In genomic region chr11:87871766-87872165, GRCm38 (mm10) we compare ENCODE assay signal across 27 mouse cellular contexts. TPM values are rescaled to one million over a fixed set of nuclear protein-coding genes. Genes with fewer than 3 reads are reported as not detected.
DNase-seq lines count a peak whose midpoint lies in the region; ATAC-seq and TF ChIP-seq lines count a peak whose summit lies in the region.
"Had no signal": no experiment of that assay in that cellular context is flagged by ENCODE, and none has a peak within 500 bp of the region (broad histone marks: within the 10 kb centered on the region; RNA-seq: fewer than 3 reads in every experiment).

No protein-coding gene starts in this region.

- no peak overlapping the region for H3K4me3 ChIP-seq in forebrain, embryonic 11.5 days (ENCODE audit: low read depth, low read length)
- no peak overlapping the region for H3K4me3 ChIP-seq in forebrain, embryonic 16.5 days (replicated peaks; ENCODE audit: low read length)
- H3K4me3 ChIP-seq in kidney, postnatal 0 days (replicated peaks; ENCODE audit: low read depth, low read length): no peak overlapping the region
- H3K4me3 ChIP-seq in midbrain, postnatal 0 days (ENCODE audit: low read depth, low read length): no peak overlapping the region
- H3K4me3 ChIP-seq in midbrain, embryonic 10.5 days: no peak overlapping the region
- H3K4me3 ChIP-seq in heart, adult 2 months: no peak overlapping the region
- H3K4me3 ChIP-seq: embryonic facial prominence, embryonic 15.5 days; erythroblast, embryonic 14.5 days; forebrain, embryonic 12.5 days; heart, embryonic 15.5 days had no signal

- no peaks in the 10 kb centered on the region for H3K79me2 ChIP-seq in heart, adult 2 months (replicated peaks; ENCODE audit: control insufficient read depth, insufficient read depth, low read length)

- no peaks in the 10 kb centered on the region for H3K9me3 ChIP-seq in forebrain, embryonic 11.5 days (ENCODE audit: control insufficient read depth, low read length)
- H3K9me3 ChIP-seq in forebrain, embryonic 16.5 days (ENCODE audit: control insufficient read depth, low read length): no peaks in the 10 kb centered on the region
- no peaks in the 10 kb centered on the region for H3K9me3 ChIP-seq in kidney, postnatal 0 days (replicated peaks; ENCODE audit: low read length)
- no peaks in the 10 kb centered on the region for H3K9me3 ChIP-seq in midbrain, postnatal 0 days (ENCODE audit: low read length)
- no peaks in the 10 kb centered on the region for H3K9me3 ChIP-seq in midbrain, embryonic 10.5 days (replicated peaks)
- H3K9me3 ChIP-seq: embryonic facial prominence, embryonic 15.5 days; forebrain, embryonic 12.5 days; heart, embryonic 15.5 days had no signal

- WGBS in forebrain, embryonic 11.5 days: 75% methylated on average over 8 of the region's 8 CpGs
- 27% methylated on average over 8 of the region's 8 CpGs for WGBS in forebrain, embryonic 16.5 days
- 21% methylated on average over 8 of the region's 8 CpGs for WGBS in kidney, postnatal 0 days
- WGBS in midbrain, postnatal 0 days: 31% methylated on average over 8 of the region's 8 CpGs
- 67% methylated on average over 8 of the region's 8 CpGs for WGBS in midbrain, embryonic 10.5 days
- 31% methylated on average over 8 of the region's 8 CpGs for WGBS in heart, adult 2 months

- no peak for TF ChIP-seq EP300 in heart, adult 2 months (IDR thresholded peaks at IDR 0.05; ENCODE audit: insufficient read depth, low read depth, low read length)

- H3K27ac ChIP-seq in forebrain, embryonic 11.5 days (ENCODE audit: low read depth, low read length): no peak overlapping the region
- no peak overlapping the region for H3K27ac ChIP-seq in forebrain, embryonic 16.5 days (ENCODE audit: low read length)
- no peak overlapping the region for H3K27ac ChIP-seq in kidney, postnatal 0 days
- no peak overlapping the region for H3K27ac ChIP-seq in midbrain, postnatal 0 days (ENCODE audit: low read depth, low read length)
- no peak overlapping the region for H3K27ac ChIP-seq in midbrain, embryonic 10.5 days (replicated peaks)
- H3K27ac ChIP-seq in heart, adult 2 months: no peak overlapping the region
- H3K27ac ChIP-seq: embryonic facial prominence, embryonic 15.5 days; forebrain, embryonic 12.5 days; heart, embryonic 15.5 days; hindbrain, embryonic 14.5 days had no signal

- intact Hi-C loops in heart, adult 2 months (cut with DNase I): no loop called here

- ATAC-seq in forebrain, embryonic 11.5 days (replicated peaks; ENCODE audit: low FRiP score): no peak
- ATAC-seq in forebrain, embryonic 16.5 days: no peak
- ATAC-seq in kidney, postnatal 0 days (replicated peaks; ENCODE audit: low FRiP score, low read depth): no peak
- ATAC-seq in midbrain, postnatal 0 days (ENCODE audit: low FRiP score): no peak
- ATAC-seq: activated CD4-positive, CD25-positive, alpha-beta regulatory T cell, adult 4 months; Patski had no signal

- H3K27me3 ChIP-seq in forebrain, embryonic 11.5 days (ENCODE audit: control insufficient read depth, insufficient read depth, low read length): no peaks in the 10 kb centered on the region
- no peaks in the 10 kb centered on the region for H3K27me3 ChIP-seq in forebrain, embryonic 16.5 days (replicated peaks; ENCODE audit: control insufficient read depth, insufficient read depth, low read length)
- no peaks in the 10 kb centered on the region for H3K27me3 ChIP-seq in kidney, postnatal 0 days (ENCODE audit: insufficient read depth, low read length)
- H3K27me3 ChIP-seq in midbrain, postnatal 0 days (ENCODE audit: insufficient read depth, low read length): no peaks in the 10 kb centered on the region
- no peaks in the 10 kb centered on the region for H3K27me3 ChIP-seq in midbrain, embryonic 10.5 days (ENCODE audit: low read depth, poor library complexity, severe bottlenecking)
- no peaks in the 10 kb centered on the region for H3K27me3 ChIP-seq in heart, adult 2 months (ENCODE audit: control insufficient read depth, insufficient read depth, low read length)
- H3K27me3 ChIP-seq: embryonic facial prominence, embryonic 15.5 days; forebrain, embryonic 12.5 days had no signal

- H3K4me2 ChIP-seq in forebrain, embryonic 11.5 days (ENCODE audit: low read depth, low read length, severe bottlenecking): no peak overlapping the region
- no peak overlapping the region for H3K4me2 ChIP-seq in forebrain, embryonic 16.5 days (ENCODE audit: low read length)
- no peak overlapping the region for H3K4me2 ChIP-seq in kidney, postnatal 0 days (ENCODE audit: low read length)
- H3K4me2 ChIP-seq in midbrain, postnatal 0 days (ENCODE audit: low read depth, low read length, poor library complexity, severe bottlenecking): no peak overlapping the region
- H3K4me2 ChIP-seq: embryonic facial prominence, embryonic 15.5 days; forebrain, embryonic 12.5 days; heart, embryonic 11.5 days; heart, embryonic 15.5 days; hindbrain, embryonic 14.5 days had no signal

- H3K9ac ChIP-seq in forebrain, embryonic 11.5 days (ENCODE audit: low read length): no peak overlapping the region
- no peak overlapping the region for H3K9ac ChIP-seq in forebrain, embryonic 16.5 days (replicated peaks; ENCODE audit: low read depth, low read length)
- H3K9ac ChIP-seq in kidney, postnatal 0 days (ENCODE audit: low read depth, low read length): no peak overlapping the region
- no peak overlapping the region for H3K9ac ChIP-seq in midbrain, postnatal 0 days (replicated peaks; ENCODE audit: low read length, poor library complexity, severe bottlenecking)
- no peak overlapping the region for H3K9ac ChIP-seq in heart, adult 2 months (ENCODE audit: low read depth, low read length)
- H3K9ac ChIP-seq: embryonic facial prominence, embryonic 15.5 days; forebrain, embryonic 12.5 days; heart, embryonic 15.5 days; hindbrain, embryonic 14.5 days had no signal

- no peak for TF ChIP-seq CTCF in kidney, postnatal 0 days (IDR thresholded peaks at IDR 0.05; ENCODE audit: low read depth)
- TF ChIP-seq CTCF in midbrain, postnatal 0 days (IDR thresholded peaks at IDR 0.05): no peak
- no peak for TF ChIP-seq CTCF in heart, adult 2 months (IDR thresholded peaks at IDR 0.05)

- H3K36me3 ChIP-seq in forebrain, embryonic 11.5 days (ENCODE audit: control insufficient read depth, insufficient read depth, low read length): no peaks in the 10 kb centered on the region
- H3K36me3 ChIP-seq in forebrain, embryonic 16.5 days (ENCODE audit: control insufficient read depth, insufficient read depth): no peaks in the 10 kb centered on the region
- H3K36me3 ChIP-seq in kidney, postnatal 0 days (ENCODE audit: insufficient read depth, low read length): no peaks in the 10 kb centered on the region
- H3K36me3 ChIP-seq in midbrain, postnatal 0 days (ENCODE audit: insufficient read depth, low read length): no peaks in the 10 kb centered on the region
- no peaks in the 10 kb centered on the region for H3K36me3 ChIP-seq in midbrain, embryonic 10.5 days
- H3K36me3 ChIP-seq in heart, adult 2 months (ENCODE audit: control insufficient read depth, insufficient read depth, low read length): no peaks in the 10 kb centered on the region
- H3K36me3 ChIP-seq: embryonic facial prominence, embryonic 15.5 days; forebrain, embryonic 12.5 days; heart, embryonic 15.5 days had no signal

- TF ChIP-seq POLR2A in heart, adult 2 months (IDR thresholded peaks at IDR 0.05; ENCODE audit: insufficient read depth, low read depth, low read length): no peak

- no peaks in the 10 kb centered on the region for H3K4me1 ChIP-seq in forebrain, embryonic 11.5 days (replicated peaks; ENCODE audit: control insufficient read depth, insufficient read depth, low read length)
- no peaks in the 10 kb centered on the region for H3K4me1 ChIP-seq in forebrain, embryonic 16.5 days (replicated peaks; ENCODE audit: control insufficient read depth, insufficient read depth, low read length)
- H3K4me1 ChIP-seq in kidney, postnatal 0 days (replicated peaks; ENCODE audit: insufficient read depth, low read length): no peaks in the 10 kb centered on the region
- no peaks in the 10 kb centered on the region for H3K4me1 ChIP-seq in midbrain, postnatal 0 days (ENCODE audit: insufficient read depth, low read length)
- H3K4me1 ChIP-seq in midbrain, embryonic 10.5 days: no peaks in the 10 kb centered on the region
- no peaks in the 10 kb centered on the region for H3K4me1 ChIP-seq in heart, adult 2 months (ENCODE audit: control insufficient read depth, insufficient read depth, low read length)
- H3K4me1 ChIP-seq: forebrain, embryonic 12.5 days; heart, embryonic 15.5 days had no signal

- DNase-seq in forebrain, embryonic 11.5 days (ENCODE audit: low spot score): peak; percentile 4
- DNase-seq in kidney, postnatal 0 days (ENCODE audit: low spot score): peak; percentile 8
- DNase-seq in kidney, postnatal 14 days: no peak
- DNase-seq in midbrain, postnatal 0 days (ENCODE audit: low spot score): peak; percentile 56
- no peak for DNase-seq in midbrain, embryonic 10.5 days (ENCODE audit: low spot score)
- DNase-seq in heart, adult 2 months: no peak
- DNase-seq: cerebellum, adult 18-20 months; cerebellum, adult 9-11 months; cerebellum, postnatal 36 days; gastrocnemius, postnatal 10 days; heart, adult 18-20 months; heart, postnatal 14 days had no signal

RNA-seq across cellular contexts. Expression of gene Epx, which starts 3.6 kb away (rescaled TPM):
- 0.07 TPM in 1 of 2 replicates, not detected in the other for polyA plus RNA-seq in forebrain, embryonic 11.5 days (2014; fragmentation: Nextera tagmentation; extraction: Ambion mirVana)
- 0.24 TPM in 1 of 2 replicates, not detected in the other for polyA plus RNA-seq in forebrain, embryonic 16.5 days (2015; fragmentation: Nextera tagmentation; extraction: Ambion mirVana)
- 1.2 and 1.8 TPM in 2 replicates for polyA plus RNA-seq in kidney, postnatal 0 days (2015; fragmentation: Nextera tagmentation; extraction: Ambion mirVana)
- 0.94 and 1.4 TPM in 2 replicates for total RNA-seq in midbrain, postnatal 0 days (2014; rRNA removed)
- polyA plus RNA-seq in midbrain, postnatal 0 days (2015; fragmentation: Nextera tagmentation; extraction: Ambion mirVana): 1.2 and 1.7 TPM in 2 replicates
- not detected in 2 replicates for polyA plus RNA-seq in midbrain, embryonic 10.5 days (2016; fragmentation: Nextera tagmentation; extraction: Ambion mirVana)
- not detected for total RNA-seq in heart, adult 2 months (2021)
- not detected in 2 replicates for polyA plus RNA-seq in heart, adult 2 months (2012; rRNA removed)
- total RNA-seq: adrenal gland, adult 18-20 months; gastrocnemius, postnatal 4 days; heart, adult 18-20 months; heart, postnatal 14 days had no signal
- polyA plus RNA-seq: activated CD4-positive, CD25-positive, alpha-beta regulatory T cell, adult 4 months; C2C12; heart, embryonic 11.5 days; hindbrain, embryonic 14.5 days; Patski had no signal

RNA-seq across cellular contexts. Expression of gene Mks1, which starts 18.8 kb away (rescaled TPM):
- 15.6 and 17.2 TPM in 2 replicates for polyA plus RNA-seq in forebrain, embryonic 11.5 days (2014; fragmentation: Nextera tagmentation; extraction: Ambion mirVana)
- 9.7 and 12.6 TPM in 2 replicates for polyA plus RNA-seq in forebrain, embryonic 16.5 days (2015; fragmentation: Nextera tagmentation; extraction: Ambion mirVana)
- polyA plus RNA-seq in kidney, postnatal 0 days (2015; fragmentation: Nextera tagmentation; extraction: Ambion mirVana): 10.1 and 12.2 TPM in 2 replicates
- 9.1 and 16.0 TPM in 2 replicates for total RNA-seq in midbrain, postnatal 0 days (2014; rRNA removed)
- 8.5 and 10.5 TPM in 2 replicates for polyA plus RNA-seq in midbrain, postnatal 0 days (2015; fragmentation: Nextera tagmentation; extraction: Ambion mirVana)
- 18.1 and 18.8 TPM in 2 replicates for polyA plus RNA-seq in midbrain, embryonic 10.5 days (2016; fragmentation: Nextera tagmentation; extraction: Ambion mirVana)
- 1 to 10 TPM; 2.2 to 2.9 TPM for total RNA-seq in heart, adult 2 months (2021)
- 4.6 and 5.4 TPM in 2 replicates for polyA plus RNA-seq in heart, adult 2 months (2012; rRNA removed)

RNA-seq across cellular contexts. Expression of gene Olfr462, which starts 20.3 kb away (rescaled TPM):
- polyA plus RNA-seq in forebrain, embryonic 11.5 days (2014; fragmentation: Nextera tagmentation; extraction: Ambion mirVana): not detected in 2 replicates
- polyA plus RNA-seq in forebrain, embryonic 16.5 days (2015; fragmentation: Nextera tagmentation; extraction: Ambion mirVana): not detected in 2 replicates
- not detected in 2 replicates for polyA plus RNA-seq in kidney, postnatal 0 days (2015; fragmentation: Nextera tagmentation; extraction: Ambion mirVana)
- total RNA-seq in midbrain, postnatal 0 days (2014; rRNA removed): not detected in 2 replicates
- not detected in 2 replicates for polyA plus RNA-seq in midbrain, postnatal 0 days (2015; fragmentation: Nextera tagmentation; extraction: Ambion mirVana)
- polyA plus RNA-seq in midbrain, embryonic 10.5 days (2016; fragmentation: Nextera tagmentation; extraction: Ambion mirVana): not detected in 2 replicates
- not detected for total RNA-seq in heart, adult 2 months (2021)
- polyA plus RNA-seq in heart, adult 2 months (2012; rRNA removed): not detected in 2 replicates
- total RNA-seq: adrenal gland, adult 18-20 months; adrenal gland, postnatal 14 days; gastrocnemius, postnatal 10 days; gastrocnemius, postnatal 4 days; heart, adult 18-20 months; heart, postnatal 14 days; hematopoietic stem cell, adult 5-6 weeks had no signal
- polyA plus RNA-seq: activated CD4-positive, CD25-positive, alpha-beta regulatory T cell, adult 4 months; C2C12; embryonic facial prominence, embryonic 15.5 days; erythroblast, embryonic 14.5 days; forebrain, embryonic 12.5 days; frontal cortex, adult 2 months; heart, embryonic 11.5 days; heart, embryonic 15.5 days; hindbrain, embryonic 14.5 days; Patski had no signal

RNA-seq across cellular contexts. Expression of gene Olfr463, which starts 25.4 kb away (rescaled TPM):
- not detected in 2 replicates for polyA plus RNA-seq in forebrain, embryonic 11.5 days (2014; fragmentation: Nextera tagmentation; extraction: Ambion mirVana)
- not detected in 2 replicates for polyA plus RNA-seq in forebrain, embryonic 16.5 days (2015; fragmentation: Nextera tagmentation; extraction: Ambion mirVana)
- polyA plus RNA-seq in kidney, postnatal 0 days (2015; fragmentation: Nextera tagmentation; extraction: Ambion mirVana): not detected in 2 replicates
- total RNA-seq in midbrain, postnatal 0 days (2014; rRNA removed): not detected in 2 replicates
- polyA plus RNA-seq in midbrain, postnatal 0 days (2015; fragmentation: Nextera tagmentation; extraction: Ambion mirVana): 0.09 TPM in 1 of 2 replicates, not detected in the other
- not detected in 2 replicates for polyA plus RNA-seq in midbrain, embryonic 10.5 days (2016; fragmentation: Nextera tagmentation; extraction: Ambion mirVana)
- not detected for total RNA-seq in heart, adult 2 months (2021)
- not detected in 2 replicates for polyA plus RNA-seq in heart, adult 2 months (2012; rRNA removed)
- total RNA-seq: adrenal gland, adult 18-20 months; adrenal gland, postnatal 14 days; gastrocnemius, postnatal 10 days; gastrocnemius, postnatal 4 days; heart, adult 18-20 months; heart, postnatal 14 days; hematopoietic stem cell, adult 5-6 weeks had no signal
- polyA plus RNA-seq: activated CD4-positive, CD25-positive, alpha-beta regulatory T cell, adult 4 months; C2C12; embryonic facial prominence, embryonic 15.5 days; erythroblast, embryonic 14.5 days; forebrain, embryonic 12.5 days; frontal cortex, adult 2 months; heart, embryonic 11.5 days; heart, embryonic 15.5 days; hindbrain, embryonic 14.5 days; Patski had no signal

RNA-seq across cellular contexts. Expression of gene Lpo, which starts 43.7 kb away (rescaled TPM):
- 0.28 and 1.0 TPM in 2 replicates for polyA plus RNA-seq in forebrain, embryonic 11.5 days (2014; fragmentation: Nextera tagmentation; extraction: Ambion mirVana)
- 0.42 and 0.48 TPM in 2 replicates for polyA plus RNA-seq in forebrain, embryonic 16.5 days (2015; fragmentation: Nextera tagmentation; extraction: Ambion mirVana)
- polyA plus RNA-seq in kidney, postnatal 0 days (2015; fragmentation: Nextera tagmentation; extraction: Ambion mirVana): 1.0 and 2.0 TPM in 2 replicates
- 1.5 and 2.5 TPM in 2 replicates for total RNA-seq in midbrain, postnatal 0 days (2014; rRNA removed)
- polyA plus RNA-seq in midbrain, postnatal 0 days (2015; fragmentation: Nextera tagmentation; extraction: Ambion mirVana): 3.8 and 4.0 TPM in 2 replicates
- 0.20 and 0.56 TPM in 2 replicates for polyA plus RNA-seq in midbrain, embryonic 10.5 days (2016; fragmentation: Nextera tagmentation; extraction: Ambion mirVana)
- total RNA-seq in heart, adult 2 months (2021): not detected
- polyA plus RNA-seq in heart, adult 2 months (2012; rRNA removed): 0.04 TPM in 1 of 2 replicates, not detected in the other
- total RNA-seq: adrenal gland, adult 18-20 months; adrenal gland, postnatal 14 days; gastrocnemius, postnatal 10 days; gastrocnemius, postnatal 4 days; heart, adult 18-20 months; hematopoietic stem cell, adult 5-6 weeks had no signal
- polyA plus RNA-seq: activated CD4-positive, CD25-positive, alpha-beta regulatory T cell, adult 4 months; C2C12; erythroblast, embryonic 14.5 days; Patski had no signal

Comparison
In these comparisons a context has a peak if more than half of its experiments do, and no peak if none do; other contexts are left out.
1. DNase-seq: peak in forebrain, embryonic 11.5 days (single experiment), kidney, postnatal 0 days (single experiment) and midbrain, postnatal 0 days (single experiment); none in kidney, postnatal 14 days (single experiment), midbrain, embryonic 10.5 days (single experiment) and heart, adult 2 months (0 of 2).